In the genomic region with DNA sequence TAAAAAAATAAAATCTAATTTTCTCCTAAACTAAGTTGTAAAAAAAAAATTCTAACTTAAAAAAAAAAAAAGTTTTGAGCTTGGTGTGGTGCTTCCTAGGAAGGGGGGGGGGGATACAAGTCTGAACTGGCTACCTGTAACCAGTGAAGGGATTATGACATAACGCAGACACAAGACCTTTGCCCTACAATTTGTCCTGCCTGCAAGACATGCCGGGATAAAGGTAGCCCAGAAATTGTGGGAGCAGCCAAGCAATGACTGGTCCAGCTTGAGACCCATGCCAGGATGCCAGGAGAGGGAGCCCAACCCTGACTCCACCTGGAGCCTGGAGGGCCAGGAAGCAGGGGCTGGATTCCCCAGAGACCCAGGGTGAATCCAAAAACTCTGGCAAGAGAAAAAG, we compare ENCODE assay signal across 23 mouse cellular contexts. TPM values are rescaled to one million over a fixed set of nuclear protein-coding genes. Genes with fewer than 3 reads are reported as not detected.
DNase-seq lines count a peak whose midpoint lies in the region; ATAC-seq and TF ChIP-seq lines count a peak whose summit lies in the region.
"Had no signal": no experiment of that assay in that cellular context is flagged by ENCODE, and none has a peak within 500 bp of the region (broad histone marks: within the 10 kb centered on the region; RNA-seq: fewer than 3 reads in every experiment).

No protein-coding gene starts in this region.

- no peaks in the 10 kb centered on the region for H3K27me3 ChIP-seq in embryonic facial prominence, embryonic 11.5 days (ENCODE audit: control insufficient read depth, insufficient read depth, low read length)
- no peaks in the 10 kb centered on the region for H3K27me3 ChIP-seq in embryonic facial prominence, embryonic 10.5 days (replicated peaks; ENCODE audit: low read depth, poor library complexity, severe bottlenecking)
- no peaks in the 10 kb centered on the region for H3K27me3 ChIP-seq in kidney, embryonic 16.5 days (ENCODE audit: insufficient read depth, low read length)
- H3K27me3 ChIP-seq in liver, postnatal 0 days (ENCODE audit: insufficient read depth, low read length), result no peaks in the 10 kb centered on the region
- no peaks in the 10 kb centered on the region for H3K27me3 ChIP-seq in liver, embryonic 11.5 days (replicated peaks; ENCODE audit: control insufficient read depth, insufficient read depth, low read length)
- H3K27me3 ChIP-seq: CH12.LX; embryonic facial prominence, embryonic 15.5 days; forebrain, embryonic 15.5 days; hindbrain, embryonic 12.5 days; Patski had no signal

- no peaks in the 10 kb centered on the region for H3K4me1 ChIP-seq in embryonic facial prominence, embryonic 11.5 days (ENCODE audit: control insufficient read depth, insufficient read depth, low read length)
- H3K4me1 ChIP-seq in embryonic facial prominence, embryonic 10.5 days, result peaks cover 23% of the 10 kb centered on the region
- peaks cover 16% of the 10 kb centered on the region; the same call in 1 of the 2 replicates for H3K4me1 ChIP-seq in kidney, embryonic 16.5 days (ENCODE audit: insufficient read depth, low read length)
- H3K4me1 ChIP-seq in liver, postnatal 0 days (ENCODE audit: insufficient read depth), result no peaks in the 10 kb centered on the region
- no peaks in the 10 kb centered on the region for H3K4me1 ChIP-seq in liver, embryonic 11.5 days (replicated peaks; ENCODE audit: control insufficient read depth, insufficient read depth, low read length)
- H3K4me1 ChIP-seq: forebrain, embryonic 15.5 days; heart, embryonic 10.5 days; hindbrain, embryonic 12.5 days had no signal

- WGBS in embryonic facial prominence, embryonic 11.5 days, result 49% methylated on average over 2 of the region's 2 CpGs
- WGBS in embryonic facial prominence, embryonic 10.5 days, result 68% methylated on average over 2 of the region's 2 CpGs
- WGBS in kidney, embryonic 16.5 days, result 73% methylated on average over 2 of the region's 2 CpGs
- 58% methylated on average over 2 of the region's 2 CpGs for WGBS in liver, postnatal 0 days (ENCODE audit: insufficient replicate concordance)
- WGBS in liver, embryonic 11.5 days, result 74% methylated on average over 2 of the region's 2 CpGs

- no peak overlapping the region for H3K4me3 ChIP-seq in embryonic facial prominence, embryonic 11.5 days (ENCODE audit: low read depth, low read length)
- H3K4me3 ChIP-seq in embryonic facial prominence, embryonic 10.5 days, result no peak overlapping the region
- no peak overlapping the region for H3K4me3 ChIP-seq in kidney, embryonic 16.5 days (ENCODE audit: low read length)
- no peak overlapping the region for H3K4me3 ChIP-seq in liver, postnatal 0 days (ENCODE audit: low read depth, low read length)
- no peak overlapping the region for H3K4me3 ChIP-seq in liver, embryonic 11.5 days (ENCODE audit: low read depth, low read length)
- H3K4me3 ChIP-seq: embryonic facial prominence, embryonic 15.5 days; erythroblast, embryonic 14.5 days; forebrain, embryonic 15.5 days; heart, embryonic 10.5 days; hindbrain, embryonic 12.5 days had no signal

- ATAC-seq in embryonic facial prominence, embryonic 11.5 days (replicated peaks; ENCODE audit: insufficient number of reproducible peaks, low FRiP score, low TSS enrichment, low read depth), result no peak
- ATAC-seq in kidney, embryonic 16.5 days (ENCODE audit: low FRiP score, low TSS enrichment), result no peak
- ATAC-seq in liver, postnatal 0 days, result peak; percentile 28; the same call in 1 of the 2 replicates
- ATAC-seq in liver, embryonic 11.5 days (replicated peaks; ENCODE audit: low FRiP score), result no peak
- ATAC-seq: activated CD4-positive, CD25-positive, alpha-beta regulatory T cell, adult 4 months; forebrain, embryonic 15.5 days; hindbrain, embryonic 16.5 days; inflammation-experienced regulatory T-cells, adult 6 months; Patski had no signal

- no peak overlapping the region for H3K4me2 ChIP-seq in embryonic facial prominence, embryonic 11.5 days (ENCODE audit: low read depth, low read length)
- H3K4me2 ChIP-seq in kidney, embryonic 16.5 days (replicated peaks; ENCODE audit: low read depth, low read length), result no peak overlapping the region
- H3K4me2 ChIP-seq in liver, postnatal 0 days (ENCODE audit: low read depth, low read length), result no peak overlapping the region
- H3K4me2 ChIP-seq in liver, embryonic 11.5 days, result no peak overlapping the region
- H3K4me2 ChIP-seq: embryonic facial prominence, embryonic 15.5 days; forebrain, embryonic 15.5 days; hindbrain, embryonic 12.5 days had no signal

- no peak for TF ChIP-seq EP300 in liver, postnatal 0 days (IDR thresholded peaks at IDR 0.05; ENCODE audit: low read depth)

- peak; percentile 14 for DNase-seq in embryonic facial prominence, embryonic 11.5 days (ENCODE audit: low spot score)
- DNase-seq in embryonic facial prominence, embryonic 10.5 days (ENCODE audit: low spot score), result no peak
- peak; percentile 30 for DNase-seq in kidney, adult 9 months
- no peak for DNase-seq in liver, postnatal 0 days
- DNase-seq in liver, embryonic 11.5 days (ENCODE audit: low spot score), result no peak
- no peak for DNase-seq in thymus, adult 18-20 months
- DNase-seq: cerebellum, adult 11-12 months; cerebellum, adult 9-10 months; cerebellum, postnatal 25 days; gastrocnemius, postnatal 10 days; heart, postnatal 10 days; heart, postnatal 4 days had no signal

- no peaks in the 10 kb centered on the region for H3K9me3 ChIP-seq in embryonic facial prominence, embryonic 11.5 days (replicated peaks; ENCODE audit: control insufficient read depth, low read length)
- H3K9me3 ChIP-seq in embryonic facial prominence, embryonic 10.5 days, result no peaks in the 10 kb centered on the region
- H3K9me3 ChIP-seq in kidney, embryonic 16.5 days (ENCODE audit: low read length), result no peaks in the 10 kb centered on the region
- H3K9me3 ChIP-seq in liver, postnatal 0 days (ENCODE audit: low read length), result no peaks in the 10 kb centered on the region
- H3K9me3 ChIP-seq in liver, embryonic 11.5 days (ENCODE audit: control insufficient read depth, low read length), result no peaks in the 10 kb centered on the region
- H3K9me3 ChIP-seq: embryonic facial prominence, embryonic 15.5 days; forebrain, embryonic 15.5 days; heart, embryonic 10.5 days; hindbrain, embryonic 12.5 days had no signal

- H3K36me3 ChIP-seq in embryonic facial prominence, embryonic 11.5 days (replicated peaks; ENCODE audit: control insufficient read depth, insufficient read depth, low read depth, low read length), result no peaks in the 10 kb centered on the region
- H3K36me3 ChIP-seq in embryonic facial prominence, embryonic 10.5 days (replicated peaks), result no peaks in the 10 kb centered on the region
- H3K36me3 ChIP-seq in kidney, embryonic 16.5 days (ENCODE audit: insufficient read depth, low read length), result no peaks in the 10 kb centered on the region
- no peaks in the 10 kb centered on the region for H3K36me3 ChIP-seq in liver, postnatal 0 days (replicated peaks; ENCODE audit: insufficient read depth, low read length)
- H3K36me3 ChIP-seq in liver, embryonic 11.5 days (ENCODE audit: control insufficient read depth, insufficient read depth, low read length), result no peaks in the 10 kb centered on the region
- H3K36me3 ChIP-seq: embryonic facial prominence, embryonic 15.5 days; forebrain, embryonic 15.5 days; heart, embryonic 10.5 days; hindbrain, embryonic 12.5 days had no signal

- no peak overlapping the region for H3K9ac ChIP-seq in embryonic facial prominence, embryonic 11.5 days (replicated peaks; ENCODE audit: low read length)
- no peak overlapping the region for H3K9ac ChIP-seq in kidney, embryonic 16.5 days (replicated peaks; ENCODE audit: low read length)
- H3K9ac ChIP-seq in liver, postnatal 0 days (replicated peaks), result no peak overlapping the region
- no peak overlapping the region for H3K9ac ChIP-seq in liver, embryonic 11.5 days (ENCODE audit: low read depth, low read length)
- H3K9ac ChIP-seq: embryonic facial prominence, embryonic 15.5 days; forebrain, embryonic 15.5 days; hindbrain, embryonic 12.5 days had no signal

- TF ChIP-seq CTCF in liver, postnatal 0 days (IDR thresholded peaks at IDR 0.05; ENCODE audit: low read depth), result no peak

- no peak overlapping the region for H3K27ac ChIP-seq in embryonic facial prominence, embryonic 11.5 days (replicated peaks; ENCODE audit: low read depth, low read length)
- no peak overlapping the region for H3K27ac ChIP-seq in embryonic facial prominence, embryonic 10.5 days (replicated peaks)
- H3K27ac ChIP-seq in kidney, embryonic 16.5 days (ENCODE audit: low read length), result no peak overlapping the region
- no peak overlapping the region for H3K27ac ChIP-seq in liver, postnatal 0 days (ENCODE audit: low read depth)
- H3K27ac ChIP-seq in liver, embryonic 11.5 days (ENCODE audit: low read depth, low read length), result no peak overlapping the region
- H3K27ac ChIP-seq: embryonic facial prominence, embryonic 15.5 days; forebrain, embryonic 15.5 days; heart, embryonic 10.5 days; hindbrain, embryonic 12.5 days had no signal

RNA-seq across cellular contexts. Expression of a gene that starts 36.2 kb away (rescaled TPM):
- 16.7 and 17.9 TPM in 2 replicates for polyA plus RNA-seq in embryonic facial prominence, embryonic 11.5 days (2014; fragmentation: Nextera tagmentation; extraction: Ambion mirVana)
- polyA plus RNA-seq in embryonic facial prominence, embryonic 10.5 days (2016; fragmentation: Nextera tagmentation; extraction: Ambion mirVana), result 15.7 and 16.6 TPM in 2 replicates
- 13.0 and 14.5 TPM in 2 replicates for polyA plus RNA-seq in kidney, embryonic 16.5 days (2015; fragmentation: Nextera tagmentation; extraction: Ambion mirVana)
- polyA plus RNA-seq in liver, postnatal 0 days (2015; fragmentation: Nextera tagmentation; extraction: Ambion mirVana), result 9.5 and 11.1 TPM in 2 replicates
- 14.1 and 14.9 TPM in 2 replicates for polyA plus RNA-seq in liver, embryonic 11.5 days (2014; fragmentation: Nextera tagmentation; extraction: Ambion mirVana)

Comparison
In these comparisons a context has a peak if more than half of its experiments do, and no peak if none do; other contexts are left out.
1. DNase-seq: peak in embryonic facial prominence, embryonic 11.5 days (single experiment) and kidney, adult 9 months (single experiment); none in embryonic facial prominence, embryonic 10.5 days (single experiment), liver, postnatal 0 days (single experiment), liver, embryonic 11.5 days (single experiment) and thymus, adult 18-20 months (0 of 2).